Mouse (Mus musculus): ENCODE results near the gene Meaf6.

DNA sequence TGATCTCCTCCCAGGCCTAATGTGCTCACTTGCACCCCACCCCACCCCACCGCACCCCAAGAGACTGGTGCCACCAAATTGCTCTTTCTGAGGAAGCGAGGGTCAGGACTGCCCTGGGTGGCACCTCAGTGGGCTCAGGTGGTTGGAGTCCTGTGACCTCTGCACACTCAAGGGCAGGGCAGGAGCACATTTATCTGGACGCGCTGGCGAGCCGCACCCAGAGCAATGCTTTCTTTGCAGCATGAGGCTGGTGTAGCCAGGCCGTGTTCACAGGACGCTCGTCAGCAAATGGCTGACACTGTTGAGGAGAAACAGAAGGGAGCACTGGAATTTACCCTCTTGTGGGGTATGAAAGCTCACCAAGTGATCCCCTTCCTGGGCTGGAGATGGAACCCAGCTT lies 20.4 kb downstream of the Meaf6 start:
- TF ChIP-seq CTCF (conservative IDR thresholded peaks at IDR 0.05; ENCODE audit: insufficient read depth, insufficient read length, low read depth, low read length) (no peak), POLR2A (IDR thresholded peaks at IDR 0.05; ENCODE audit: low read depth, low read length) (no peak)
